Mouse (Mus musculus) limb, embryonic 14.5 days (tissue): Measurements from ENCODE around the gene 2310030G06Rik. TPM values are rescaled to one million over a fixed set of nuclear protein-coding genes. Genes with fewer than 3 reads are reported as not detected.
A peak's percentile ranks its signal among the peaks of the same experiment; 100 is the strongest.

Experiments used
- ATAC-seq: fragments of 200-750 bp; cut with Nextera tagmentation; 2 replicates; pipeline ENCODE4 v1.8.0; 2017; ENCODE audit warnings: low read depth, moderate number of reproducible peaks, moderate TSS enrichment; ENCODE audit not compliant: low FRiP score
- DNase-seq: peaks from one replicate; pipeline ENCODE4 v3.0.0-alpha.2; 2015; ENCODE audit warnings: low spot score
- H3K27ac ChIP-seq: fragments of 300-500 bp; sonication (generic); replicated peaks from 2 replicates; pipeline ENCODE4 v1.5.1; 2014; ENCODE audit warnings: low read depth, mild to moderate bottlenecking, low read length, moderate library complexity, mixed read lengths
- H3K27me3 ChIP-seq: fragments of 300-500 bp; sonication (generic); 2 replicates; pipeline ENCODE4 v1.6.1; 2014; ENCODE audit warnings: low read length, mixed read lengths; ENCODE audit not compliant: control insufficient read depth, insufficient read depth
- H3K36me3 ChIP-seq: fragments of 300-500 bp; sonication (generic); 2 replicates; pipeline ENCODE4 v1.6.1; 2014; ENCODE audit warnings: mild to moderate bottlenecking, low read length, moderate library complexity, mixed read lengths; ENCODE audit not compliant: control insufficient read depth, insufficient read depth
- H3K4me1 ChIP-seq: fragments of 300-500 bp; sonication (generic); 2 replicates; pipeline ENCODE4 v1.6.1; 2014; ENCODE audit warnings: antibody characterized with exemption, low read length, mixed read lengths; ENCODE audit not compliant: control insufficient read depth, insufficient read depth
- H3K4me2 ChIP-seq: fragments of 300-500 bp; sonication (generic); replicated peaks from 2 replicates; pipeline ENCODE4 v1.6.1; 2014; ENCODE audit warnings: low read depth, mild to moderate bottlenecking, low read length, moderate library complexity; ENCODE audit not compliant: severe bottlenecking
- H3K4me3 ChIP-seq: fragments of 300-500 bp; sonication (generic); replicated peaks from 2 replicates; pipeline ENCODE4 v1.5.1; 2014; ENCODE audit warnings: low read length
- H3K9ac ChIP-seq: fragments of 300-500 bp; sonication (generic); 2 replicates; pipeline ENCODE4 v1.6.1; 2014; ENCODE audit warnings: mild to moderate bottlenecking, low read depth, low read length, moderate library complexity; ENCODE audit not compliant: severe bottlenecking
- H3K9me3 ChIP-seq: fragments of 300-500 bp; sonication (generic); 2 replicates; pipeline ENCODE4 v1.6.1; 2016; ENCODE audit warnings: low read length; ENCODE audit not compliant: control insufficient read depth
- POLR2A ChIP-seq: fragments of 200-500 bp; IDR thresholded peaks from 2 replicates; pipeline ENCODE4 v1.8.0; 2012; ENCODE audit warnings: inconsistent platforms, mild to moderate bottlenecking, moderate library complexity, borderline replicate concordance; ENCODE audit not compliant: insufficient read depth, insufficient read length; ENCODE audit errors: extremely low read depth
- WGBS: fragments of 180-500 bp; shearing (Covaris S2); extraction: QIAGEN DNeasy Blood & Tissue Kit; methylation state at CpG from one replicate; pipeline ENCODE4 v1.1.7; 2014; 5-methylcytosine and 5-hydroxymethylcytosine counted together
- polyA plus RNA-seq, 2 experiments: library from polyadenylated mRNA; depleted of rRNA in 1 of 2; stranded (reverse) in 1 of 2; unstranded in 1 of 2; fragments of >200 nt; fragmentation: Nextera tagmentation in 1 of 2; extraction: Ambion mirVana in 1 of 2; gene quantifications; 2 replicates each; pipeline versions ENCODE4 v1.2.1 to v1.2.3; 2012 to 2014

The 2310030G06Rik gene
- polyA plus RNA-seq, 2 experiments: 4.9 to 5.4 TPM

DNA sequence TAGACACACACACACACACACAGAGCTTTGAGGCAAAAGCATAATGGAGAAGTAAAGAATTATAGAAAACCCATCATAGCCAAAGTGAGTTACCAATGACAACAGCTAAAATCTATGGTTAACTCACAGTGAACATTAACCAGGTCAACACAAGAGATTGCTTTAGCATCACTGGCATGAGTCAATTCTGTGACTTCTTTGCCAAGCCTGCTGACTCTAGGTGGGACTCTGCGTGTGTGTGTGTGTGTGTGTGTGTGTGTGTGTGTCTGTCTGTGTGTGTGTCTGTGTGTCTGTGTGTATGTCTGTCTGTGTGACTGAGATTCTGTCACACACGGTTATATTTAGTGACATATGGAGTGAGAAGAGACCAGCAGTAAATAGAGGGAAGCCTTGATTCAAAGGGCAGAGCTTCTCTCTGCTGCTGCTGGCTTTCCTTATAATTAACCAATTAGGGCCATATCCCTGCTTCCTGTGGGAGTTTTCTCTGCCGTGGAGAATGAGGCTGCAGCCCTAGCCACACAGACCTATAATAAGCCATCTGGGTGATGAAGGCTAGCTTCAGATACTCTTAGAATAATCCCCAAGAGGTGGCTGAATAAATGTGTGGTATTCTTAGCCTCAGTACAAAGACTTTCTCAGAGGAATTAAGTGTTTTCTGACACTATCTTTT, 21.5 kb downstream of the 2310030G06Rik start:
- DNase-seq (no peak), ATAC-seq (no peak)
- H3K36me3 ChIP-seq: no peaks in the 10 kb centered on the region
- H3K4me2 ChIP-seq: no peak overlapping the region
- no peaks in the 10 kb centered on the region for H3K27me3 ChIP-seq
- WGBS: 30% methylated on average over 3 of the region's 3 CpGs
- no peak overlapping the region for H3K9ac ChIP-seq
- H3K4me3 ChIP-seq: no peak overlapping the region
- H3K27ac ChIP-seq: no peak overlapping the region
- no peak for TF ChIP-seq POLR2A
- peaks cover 40% of the 10 kb centered on the region for H3K4me1 ChIP-seq
- H3K9me3 ChIP-seq: no peaks in the 10 kb centered on the region

DNA sequence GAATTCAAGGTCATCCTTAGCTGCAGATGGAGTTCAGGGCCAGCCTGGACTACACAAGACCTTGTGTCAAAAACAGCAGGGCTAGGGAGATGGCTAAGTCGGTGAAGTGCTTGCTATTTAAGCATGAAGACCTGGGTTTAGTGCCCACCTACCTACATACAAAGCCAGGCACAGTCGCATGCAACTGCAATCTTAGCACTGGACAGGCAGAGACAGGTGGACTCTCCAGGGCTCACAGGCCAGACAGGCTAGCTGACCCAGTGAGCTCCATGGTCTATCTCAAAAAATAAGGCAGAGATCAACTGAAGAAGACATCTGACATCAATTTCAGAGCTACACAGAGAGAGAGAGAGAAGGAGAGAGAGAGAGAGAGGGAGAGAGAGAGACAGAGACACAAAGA, 22.2 kb downstream of the 2310030G06Rik start:
- peaks cover 40% of the 10 kb centered on the region for H3K4me1 ChIP-seq
- H3K9ac ChIP-seq: no peak overlapping the region
- H3K9me3 ChIP-seq: no peaks in the 10 kb centered on the region
- H3K27ac ChIP-seq: 0 out of 2 replicates have a peak overlapping the region, but pooled peaks have one; percentile 13
- WGBS: 71% methylated on average over 2 of the region's 2 CpGs
- H3K27me3 ChIP-seq: no peaks in the 10 kb centered on the region
- H3K4me3 ChIP-seq: no peak overlapping the region
- DNase-seq (no peak), ATAC-seq (no peak)
- H3K4me2 ChIP-seq: no peak overlapping the region
- no peak for TF ChIP-seq POLR2A
- H3K36me3 ChIP-seq: no peaks in the 10 kb centered on the region

DNA sequence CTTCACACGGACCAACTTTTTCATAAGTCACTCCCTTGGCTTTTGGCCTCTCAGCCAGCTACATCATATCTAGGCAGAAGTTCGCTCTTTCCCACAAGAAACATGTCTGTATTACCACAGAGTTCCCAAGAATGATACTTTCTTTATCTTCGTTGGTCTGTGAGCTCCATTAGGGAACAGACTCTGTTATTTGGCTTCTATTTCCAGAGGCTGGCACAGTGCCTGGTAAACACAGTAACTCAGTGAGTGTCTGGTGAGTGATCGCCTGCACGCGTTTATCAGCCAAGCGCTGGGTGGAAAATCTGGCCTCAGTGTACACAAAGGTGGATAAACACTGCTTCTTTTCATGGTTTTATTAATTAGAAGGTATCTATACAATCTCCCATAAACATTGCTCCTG, 22.9 kb downstream of the 2310030G06Rik start:
- Histone ChIP-seq H3K27me3 (no peaks in the 10 kb centered on the region), H3K4me1 (peaks cover 40% of the 10 kb centered on the region), H3K9ac (no peak overlapping the region), H3K36me3 (no peaks in the 10 kb centered on the region), H3K27ac (0 out of 2 replicates have a peak overlapping the region, but pooled peaks have one; percentile 44), H3K4me2 (0 out of 2 replicates have a peak overlapping the region, but pooled peaks have one; percentile 0), H3K9me3 (no peaks in the 10 kb centered on the region), H3K4me3 (no peak overlapping the region)
- no peak for TF ChIP-seq POLR2A
- DNase-seq (peak; percentile 56), ATAC-seq (no peak)
- WGBS: 35% methylated on average over 7 of the region's 7 CpGs

DNA sequence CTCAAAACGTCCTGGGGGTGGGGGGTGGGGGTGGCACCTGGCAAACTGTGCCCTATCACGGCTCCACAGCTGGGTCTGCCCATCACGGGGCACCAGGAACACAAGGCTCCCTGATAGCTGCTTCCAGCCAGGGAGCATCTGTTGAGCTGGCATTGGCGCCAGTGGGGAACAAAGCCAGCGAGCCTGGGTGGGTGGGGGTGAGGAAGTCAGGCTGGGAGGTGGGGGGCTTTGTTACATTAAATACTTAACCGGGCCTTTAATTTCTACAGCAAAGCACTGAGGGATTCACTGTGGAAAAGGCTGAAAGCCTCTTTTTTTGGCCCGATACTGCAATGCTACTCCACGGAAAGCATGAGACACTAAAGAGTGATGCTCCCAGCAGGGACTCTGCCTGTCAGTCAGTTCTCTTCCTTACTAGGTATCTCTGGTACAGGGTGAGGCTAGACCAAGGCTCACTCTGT, 23.9 kb downstream of the 2310030G06Rik start:
- Histone ChIP-seq H3K27me3 (no peaks in the 10 kb centered on the region), H3K4me2 (no peak overlapping the region), H3K36me3 (no peaks in the 10 kb centered on the region), H3K4me3 (no peak overlapping the region), H3K9me3 (no peaks in the 10 kb centered on the region), H3K4me1 (peaks cover 40% of the 10 kb centered on the region), H3K9ac (no peak overlapping the region), H3K27ac (no peak overlapping the region)
- ATAC-seq (peak; percentile 13; the same call in 1 of the 2 replicates), DNase-seq (no peak)
- no peak for TF ChIP-seq POLR2A
- 45% methylated on average over 8 of the region's 8 CpGs for WGBS

DNA sequence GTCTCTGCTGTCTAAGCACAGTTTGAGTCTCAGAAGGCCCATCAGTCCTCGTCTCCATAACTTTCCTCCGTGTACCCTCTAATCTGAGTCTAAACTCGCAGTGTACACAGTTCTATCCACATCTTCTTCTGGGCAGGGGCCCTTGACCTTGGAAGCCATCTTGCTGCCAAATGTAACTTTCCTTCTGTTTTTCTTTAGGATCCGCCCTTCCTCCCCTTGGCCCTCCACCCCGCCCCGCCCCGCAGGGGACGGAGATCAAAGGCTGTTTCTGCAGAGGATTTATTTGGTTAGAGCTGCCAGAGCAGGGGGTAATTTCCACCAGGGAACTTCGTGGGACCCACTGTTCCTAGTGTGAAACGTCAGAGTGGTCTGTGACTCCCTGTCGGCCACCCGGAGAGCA, 25.3 kb downstream of the 2310030G06Rik start:
- Histone ChIP-seq H3K4me3 (no peak overlapping the region), H3K27ac (no peak overlapping the region), H3K36me3 (0 out of 2 replicates have a peak, but pooled peaks cover 3% of the 10 kb centered on the region), H3K9me3 (no peaks in the 10 kb centered on the region), H3K27me3 (no peaks in the 10 kb centered on the region), H3K9ac (no peak overlapping the region), H3K4me1 (peaks cover 30% of the 10 kb centered on the region), H3K4me2 (no peak overlapping the region)
- no peak for TF ChIP-seq POLR2A
- DNase-seq (no peak), ATAC-seq (no peak)
- 22% methylated on average over 12 of the region's 12 CpGs for WGBS
